Mouse (Mus musculus): ENCODE data around the gene Nlgn2. TPM values are rescaled to one million over a fixed set of nuclear protein-coding genes. Genes with fewer than 3 reads are reported as not detected.

Gene Nlgn2
- total RNA-seq, 2 experiments from 2014 or later: 236 to 243 TPM

DNA sequence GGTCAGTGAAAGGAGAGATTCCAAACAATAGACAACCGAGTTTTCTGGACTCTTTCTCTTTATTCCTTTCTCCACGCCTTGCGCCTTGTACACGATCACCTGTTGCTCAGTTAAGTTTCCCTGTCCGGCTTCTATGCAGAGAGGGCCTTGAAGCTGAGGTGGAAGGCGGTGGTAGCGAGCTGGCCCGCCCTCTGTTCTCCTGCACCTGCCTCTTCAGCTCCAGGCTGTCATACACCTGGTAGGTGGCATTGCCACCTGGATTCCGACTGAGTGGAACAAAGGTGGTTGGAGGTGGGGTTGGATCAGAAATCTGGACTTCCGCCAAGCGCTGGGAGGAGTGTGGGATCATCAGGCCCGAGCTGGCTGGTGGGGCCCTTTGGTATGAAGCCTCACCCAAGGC is 21.1 kb downstream of the Nlgn2 start:
- no peak overlapping the region for H3K4me3 ChIP-seq
- no peak for DNase-seq (ENCODE audit: extremely low spot score in 1 of 2, low spot score in 2 of 2)
- TF ChIP-seq CTCF (IDR thresholded peaks at IDR 0.05): no peak
- no peak overlapping the region for H3K27ac ChIP-seq
- intact Hi-C loops (cut with DNase I): no loop called here

DNA sequence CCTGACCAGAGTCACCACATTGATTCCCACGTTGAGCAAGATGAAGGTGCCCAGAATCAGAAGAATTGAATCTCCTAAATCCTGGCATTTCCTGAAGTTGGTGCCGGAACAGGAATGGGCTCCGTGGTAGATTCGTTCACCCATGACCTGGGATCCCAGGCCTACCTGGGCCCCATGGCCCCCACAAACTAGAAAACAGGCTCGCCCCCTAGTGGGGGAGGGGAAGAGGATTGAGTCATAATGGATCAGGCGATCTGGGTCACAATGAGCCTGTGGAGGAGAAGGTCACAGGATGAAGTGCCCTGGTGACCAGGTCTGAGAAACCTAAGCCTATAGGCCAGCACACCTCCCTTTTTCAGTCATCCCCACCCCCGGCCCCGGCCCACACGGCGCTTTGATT is 22.4 kb downstream of the Nlgn2 start, which contains the start of gene Gm39566:
Gene Gm39566, minus strand, starts transcription at position 144 of the 400 bp plus-strand sequence.
- TF ChIP-seq CTCF (IDR thresholded peaks at IDR 0.05): no peak
- intact Hi-C loops (cut with DNase I): no loop called here

DNA sequence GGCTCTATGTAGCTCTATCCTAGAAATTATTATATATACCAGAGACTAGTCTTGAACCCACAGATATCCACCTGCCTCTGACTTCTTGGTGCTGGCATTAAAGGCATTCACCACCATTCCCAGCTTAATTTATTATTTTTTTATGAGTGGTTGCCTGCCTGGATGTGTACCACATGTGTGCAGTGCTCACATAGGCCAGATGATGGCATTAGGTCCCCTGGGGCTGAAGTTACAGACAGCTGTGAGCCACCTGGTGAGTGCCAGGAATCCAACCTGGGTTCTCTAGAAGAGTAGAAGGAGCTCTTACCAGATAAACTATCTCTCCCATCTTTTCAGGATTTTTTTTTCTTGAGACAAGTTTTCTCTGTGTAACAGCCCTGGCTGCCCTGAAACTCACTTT is 27.3 kb downstream of the Nlgn2 start:
- no peak for DNase-seq (ENCODE audit: extremely low spot score in 1 of 2, low spot score in 2 of 2)
- intact Hi-C loops (cut with DNase I): loop anchor here (5.0 kb wide), 1 partner anchor 52 kb away; no protein-coding TSS in a partner anchor
- no peak for TF ChIP-seq CTCF (IDR thresholded peaks at IDR 0.05)
- no peak overlapping the region for H3K27ac ChIP-seq
- no peak overlapping the region for H3K4me3 ChIP-seq

More for the DNA sequence above, 22.4 kb downstream of the Nlgn2 start, which contains the start of gene Gm39566:
- H3K4me3 ChIP-seq: no peak within 1 kb of the TSS
- DNase-seq (ENCODE audit: extremely low spot score in 1 of 2, low spot score in 2 of 2): no peak
- no peak within 1 kb of the TSS for H3K27ac ChIP-seq

DNA sequence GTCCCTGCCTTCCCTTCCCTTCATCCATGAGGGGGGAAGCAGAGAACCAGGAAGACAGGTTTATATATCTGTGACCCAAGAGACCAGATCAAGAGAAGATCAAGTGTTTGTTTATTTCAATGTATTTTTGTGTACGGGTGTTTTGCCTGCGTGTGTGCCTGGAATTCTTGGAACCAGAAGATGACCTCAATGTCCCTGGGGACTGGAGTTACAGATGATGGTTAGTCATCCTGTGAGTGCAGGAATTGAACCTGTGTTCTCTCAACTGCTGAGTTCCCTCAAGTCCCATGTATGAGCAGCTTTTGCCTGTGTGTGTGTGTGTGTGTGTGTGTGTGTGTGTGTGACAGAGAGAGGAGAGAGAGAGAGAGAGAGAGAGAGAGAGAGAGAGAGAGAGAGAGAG is 29.9 kb downstream of the Nlgn2 start:
- Histone ChIP-seq H3K4me3 (no peak overlapping the region), H3K27ac (no peak overlapping the region)
- no peak for TF ChIP-seq CTCF (IDR thresholded peaks at IDR 0.05)
- DNase-seq (ENCODE audit: extremely low spot score in 1 of 2, low spot score in 2 of 2): no peak
- intact Hi-C loops (cut with DNase I): no loop called here

DNA sequence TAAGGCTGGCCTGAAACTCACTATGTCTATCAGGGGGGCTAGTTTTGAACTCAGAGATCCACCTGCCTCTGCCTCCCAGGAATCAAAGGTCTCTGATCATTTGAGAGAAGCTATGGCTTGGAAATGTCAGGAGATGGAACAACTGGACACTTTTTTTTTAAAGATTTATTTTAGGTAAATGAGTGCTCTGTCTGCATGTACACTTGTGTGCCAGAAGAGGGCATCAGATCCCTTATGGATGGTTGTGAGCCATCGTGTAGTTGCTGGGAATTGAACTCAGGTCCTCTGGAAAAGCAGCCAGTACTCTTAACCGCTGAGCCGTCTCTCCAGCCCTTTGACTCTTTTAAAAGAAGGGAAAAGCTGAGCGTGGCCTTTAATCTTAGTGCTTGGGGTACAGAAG is 31.2 kb downstream of the Nlgn2 start:
- Histone ChIP-seq H3K27ac (no peak overlapping the region), H3K4me3 (no peak overlapping the region)
- no peak for DNase-seq (ENCODE audit: extremely low spot score in 1 of 2, low spot score in 2 of 2)
- intact Hi-C loops (cut with DNase I): no loop called here
- TF ChIP-seq CTCF (IDR thresholded peaks at IDR 0.05): no peak; the same call in 1 of the 2 replicates

DNA sequence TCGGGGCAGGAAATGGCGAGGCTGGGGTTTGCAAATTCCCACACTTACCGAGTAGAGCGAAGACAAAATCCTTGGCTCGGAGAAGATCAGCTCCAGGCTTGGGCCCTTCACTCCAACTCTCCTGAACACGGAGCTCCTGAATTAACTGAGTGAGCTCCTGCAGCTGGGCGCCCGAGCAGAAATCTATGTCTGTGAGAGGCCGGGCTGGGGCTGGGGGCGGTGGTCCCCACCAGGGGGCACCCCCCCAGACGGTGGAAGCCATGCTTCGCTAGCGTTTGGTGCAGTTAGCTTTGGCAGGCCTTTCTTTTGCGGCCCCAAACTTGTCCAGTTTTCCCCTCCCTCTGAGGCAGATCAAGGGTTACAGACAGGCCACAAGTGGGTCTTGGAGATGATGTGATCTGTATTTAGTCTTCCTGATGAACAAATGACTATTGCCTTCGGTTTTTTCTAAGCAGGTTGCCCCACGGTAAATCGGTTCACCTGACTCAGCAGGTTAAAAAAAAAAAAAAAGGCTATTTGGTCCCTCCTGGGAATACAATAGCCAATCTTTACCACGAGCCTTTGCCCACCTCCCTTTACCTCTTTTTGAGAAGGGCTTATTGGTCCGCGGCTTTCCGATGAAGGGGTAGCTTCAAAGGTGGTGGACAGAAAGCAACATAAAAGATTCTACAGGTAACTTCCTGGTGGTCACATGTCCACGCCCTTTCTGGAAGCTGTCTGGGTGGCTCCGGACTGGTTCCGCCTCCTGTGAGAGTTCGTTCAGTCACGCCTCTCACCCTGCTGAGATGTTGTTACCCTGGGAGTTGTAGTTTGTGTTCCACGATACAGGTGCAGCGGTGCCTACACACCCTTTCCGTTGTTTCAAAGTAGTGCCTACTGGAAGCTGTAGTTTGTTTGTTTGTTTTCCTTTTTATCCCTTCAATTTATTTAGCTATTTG is 32.3 kb downstream of the Nlgn2 start, which contains the start of gene Tmem102:
Gene Tmem102, minus strand, starts transcription at position 653 of the 938 bp plus-strand sequence.
- H3K4me3 ChIP-seq: no peak within 1 kb of the TSS; the same call in 1 of the 2 replicates
- no peak; the same call in 1 of the 2 replicates for TF ChIP-seq CTCF (IDR thresholded peaks at IDR 0.05)
- no peak within 1 kb of the TSS for H3K27ac ChIP-seq
- intact Hi-C loops (cut with DNase I): loop anchor here (5.0 kb wide), 1 partner anchor 72 kb away; the partner anchor contains the start of gene Tmem95
- no peak for DNase-seq (ENCODE audit: extremely low spot score in 1 of 2, low spot score in 2 of 2)

DNA sequence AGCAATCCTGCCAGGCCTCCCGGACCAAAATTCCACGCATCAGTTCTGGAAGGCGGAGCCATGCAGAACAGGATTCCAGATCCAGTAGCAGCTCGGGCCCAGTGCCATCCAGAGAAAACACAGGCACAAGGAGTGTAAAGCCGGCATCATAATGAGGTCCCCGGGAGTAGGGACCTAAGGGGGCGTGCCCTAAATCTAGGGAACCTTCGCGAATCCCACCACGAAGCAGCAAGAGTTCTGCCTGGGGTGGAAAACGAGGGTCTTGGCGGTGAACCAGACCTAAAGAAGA is 33.0 kb downstream of the Nlgn2 start:
- no peak for TF ChIP-seq CTCF (IDR thresholded peaks at IDR 0.05)
- intact Hi-C loops (cut with DNase I): loop anchor here (5.0 kb wide), 1 partner anchor 73 kb away; the partner anchor contains the start of gene Tmem95
- H3K27ac ChIP-seq: no peak overlapping the region
- H3K4me3 ChIP-seq: no peak overlapping the region; the same call in 1 of the 2 replicates
- DNase-seq (ENCODE audit: extremely low spot score in 1 of 2, low spot score in 2 of 2): no peak

DNA sequence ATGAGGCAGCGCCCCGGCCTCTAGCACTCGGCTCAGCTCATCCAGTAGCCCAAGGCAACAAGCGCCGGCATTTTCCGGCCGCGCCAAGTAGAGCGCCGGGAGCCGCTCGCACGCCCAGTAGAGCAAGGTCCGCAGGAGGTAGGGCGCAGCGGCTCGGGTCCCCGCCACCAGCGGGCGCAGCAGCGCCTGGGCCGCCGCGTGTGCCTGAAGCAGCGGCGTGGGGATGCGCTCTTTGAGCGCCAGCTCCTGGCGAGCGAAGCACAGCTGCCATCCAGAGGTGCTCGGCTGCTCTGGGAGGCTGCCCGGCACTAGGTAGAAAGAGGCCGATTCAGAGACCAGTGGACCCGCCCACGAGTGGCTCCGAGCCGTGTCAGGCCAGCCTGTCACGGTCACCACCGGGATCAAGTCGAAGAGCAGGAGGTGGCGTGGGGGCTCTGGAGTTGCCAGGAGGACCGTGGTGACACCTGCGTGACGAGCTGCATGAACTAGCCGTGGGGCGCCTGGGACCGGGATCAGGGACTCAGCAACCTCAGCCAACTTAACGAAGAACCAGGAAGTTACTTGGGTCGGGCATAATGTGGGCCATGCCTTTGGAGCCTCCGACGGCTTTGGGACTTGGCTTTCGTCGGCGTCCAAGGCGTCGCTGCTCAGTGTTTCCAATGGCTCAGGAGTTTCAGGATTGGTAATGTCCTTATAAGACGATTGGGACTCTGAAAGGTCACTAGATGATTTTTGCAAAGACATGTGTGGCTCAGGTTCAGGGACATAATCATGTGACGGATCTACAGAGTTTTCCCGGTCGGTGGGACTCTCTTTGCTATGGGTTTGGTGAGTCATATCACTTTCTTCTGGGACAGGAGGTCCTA is 33.6 kb downstream of the Nlgn2 start:
- intact Hi-C loops (cut with DNase I): loop anchor here (2.0 to 5.0 kb wide), 4 partner anchors 33 to 73 kb away; partner anchors contain the start of genes Nlgn2, Polr2a and Tmem95
- peak overlapping the region; percentile 52 for H3K4me3 ChIP-seq
- H3K27ac ChIP-seq: peak overlapping the region; percentile 46; the same call in 1 of the 2 replicates
- TF ChIP-seq CTCF (IDR thresholded peaks at IDR 0.05): peak; percentile 72
- DNase-seq (ENCODE audit: extremely low spot score in 1 of 2, low spot score in 2 of 2): peak; percentile 68 to 79

DNA sequence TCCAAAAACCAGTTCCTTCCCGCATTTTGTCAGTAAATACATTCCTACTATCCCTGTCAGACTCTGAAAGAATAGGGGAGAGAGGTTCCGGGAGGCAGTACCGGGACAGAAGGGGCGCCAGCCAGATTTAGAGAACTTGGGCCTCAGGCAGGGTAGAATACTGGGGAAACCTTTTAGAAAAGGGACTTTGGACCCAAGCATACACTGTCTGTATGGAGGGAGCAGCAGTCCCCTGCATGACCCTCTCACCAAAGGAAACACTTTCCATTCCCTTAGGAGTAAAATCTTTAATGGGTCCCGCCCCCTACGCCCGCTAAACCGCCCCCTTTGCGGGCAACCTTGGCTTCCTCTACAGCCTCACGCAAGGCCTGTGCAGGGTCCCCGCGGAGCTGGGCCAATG is 34.3 kb downstream of the Nlgn2 start:
- Histone ChIP-seq H3K27ac (peak overlapping the region; percentile 46; the same call in 1 of the 2 replicates), H3K4me3 (peak overlapping the region; percentile 52)
- DNase-seq (ENCODE audit: extremely low spot score in 1 of 2, low spot score in 2 of 2): no peak
- intact Hi-C loops (cut with DNase I): loop anchor here (2.0 to 5.0 kb wide), 4 partner anchors 33 to 74 kb away; partner anchors contain the start of genes Nlgn2, Polr2a and Tmem95
- no peak for TF ChIP-seq CTCF (IDR thresholded peaks at IDR 0.05)

DNA sequence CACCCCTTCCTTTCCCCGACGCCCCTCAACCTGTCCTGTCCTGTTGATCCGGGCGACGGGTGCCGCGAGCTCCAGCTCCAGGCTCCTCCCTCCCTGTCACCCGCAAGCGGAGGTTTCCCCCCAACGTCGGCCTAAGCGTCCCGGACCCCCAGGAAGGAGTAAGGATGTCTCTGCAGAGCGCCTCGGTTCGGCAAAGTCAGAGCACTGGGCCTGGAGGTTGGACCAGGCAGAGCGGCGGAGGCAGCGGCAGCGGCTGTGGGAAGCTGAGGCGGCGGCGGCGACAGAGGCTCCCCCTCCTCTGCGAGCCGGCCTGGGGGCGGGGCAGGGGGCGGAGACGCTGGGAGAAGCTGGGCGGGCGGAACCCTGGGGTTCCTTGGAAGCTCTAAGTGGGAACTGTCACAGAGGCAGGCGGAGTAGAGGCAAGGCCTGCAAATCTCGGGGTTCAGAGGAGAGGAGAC is 34.9 kb downstream of the Nlgn2 start:
- peak overlapping the region; percentile 52 for H3K4me3 ChIP-seq
- intact Hi-C loops (cut with DNase I): loop anchor here (2.0 to 5.0 kb wide), 4 partner anchors 34 to 75 kb away; partner anchors contain the start of genes Nlgn2, Polr2a and Tmem95
- no peak for TF ChIP-seq CTCF (IDR thresholded peaks at IDR 0.05)
- H3K27ac ChIP-seq: peak overlapping the region; percentile 59
- DNase-seq (ENCODE audit: extremely low spot score in 1 of 2, low spot score in 2 of 2): peak; percentile 80 to 88

DNA sequence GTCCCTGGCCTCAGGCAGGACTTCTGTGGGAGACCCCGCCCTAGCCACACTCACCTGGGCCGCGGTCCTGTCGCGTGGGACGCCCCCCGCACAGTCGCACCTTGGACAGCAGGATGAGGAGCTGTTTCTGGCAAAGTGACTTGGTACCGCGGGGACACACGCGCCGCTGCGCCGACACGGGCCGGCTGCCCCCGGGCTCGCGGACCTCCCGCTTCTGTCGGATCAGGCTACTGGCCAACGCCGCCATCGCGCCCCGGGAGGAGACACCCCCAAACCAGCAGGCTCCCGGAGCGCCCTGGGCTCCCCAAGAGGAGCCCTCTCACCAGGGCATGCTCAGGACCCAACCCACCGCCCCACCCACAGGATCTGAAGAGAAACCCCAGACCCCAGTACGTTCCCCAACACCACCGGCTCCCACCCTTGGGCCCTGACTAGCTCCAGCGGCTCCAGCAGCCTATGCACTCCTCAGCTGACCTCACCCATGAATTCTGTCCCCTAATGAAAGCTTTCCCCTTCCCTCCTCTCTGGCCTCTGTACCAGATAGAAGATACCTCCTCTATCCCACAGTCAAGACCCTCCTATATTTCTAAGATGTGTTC is 36.1 kb downstream of the Nlgn2 start, which contains the start of gene Fgf11:
Gene Fgf11, minus strand, starts transcription at position 479 of the 599 bp plus-strand sequence.
- peak within 1 kb of the TSS; percentile 59 for H3K27ac ChIP-seq
- DNase-seq (ENCODE audit: extremely low spot score in 1 of 2, low spot score in 2 of 2): no peak
- intact Hi-C loops (cut with DNase I): loop anchor here (5.0 kb wide), 1 partner anchor 76 kb away; the partner anchor contains the start of gene Tmem95

More for the DNA sequence above, 36.1 kb downstream of the Nlgn2 start, which contains the start of gene Fgf11:
- no peak for TF ChIP-seq CTCF (IDR thresholded peaks at IDR 0.05)
- H3K4me3 ChIP-seq: peak within 1 kb of the TSS; percentile 52

Measured in left cerebral cortex, adult 2 months (tissue).